Mouse (Mus musculus): ENCODE results near the gene Pramel1. TPM values are rescaled to one million over a fixed set of nuclear protein-coding genes. Genes with fewer than 3 reads are reported as not detected.
"Not testable (repeated sequence)": the region's sequence is repeated elsewhere in the genome, so short reads cannot be mapped to it uniquely, and the experiment has no call there.

Gene Pramel1
- total RNA-seq (2021), result under 1 TPM in 1 of 2 experiments, not detected in 1; 0.11 TPM
- long read RNA-seq, result 0 reads

DNA sequence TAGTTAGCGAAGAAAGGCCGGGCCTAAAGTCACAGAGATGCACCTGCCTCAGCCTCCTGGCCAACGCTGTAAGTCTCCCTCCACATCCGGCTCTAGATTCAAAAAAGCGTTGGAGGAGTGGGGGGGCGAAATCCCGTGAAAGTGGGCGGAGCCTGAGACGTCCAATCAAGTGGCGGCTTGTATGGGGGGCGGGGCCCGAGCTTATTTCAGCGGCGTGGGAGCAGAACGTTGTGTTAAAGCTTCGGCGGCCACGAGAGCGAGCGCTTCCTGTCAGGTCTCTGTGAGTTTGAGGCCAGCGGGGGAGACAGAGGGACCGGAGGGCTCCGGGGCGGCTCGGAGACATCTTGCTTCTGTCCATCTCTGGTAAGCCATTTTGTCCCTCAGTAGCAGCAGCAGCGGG lies at the start of gene Pramel1:
TSS of gene Pramel1 (plus strand) at position 248 of the 400 bp plus-strand sequence.
- no peak for DNase-seq (ENCODE audit: low spot score in 2 of 2)

DNA sequence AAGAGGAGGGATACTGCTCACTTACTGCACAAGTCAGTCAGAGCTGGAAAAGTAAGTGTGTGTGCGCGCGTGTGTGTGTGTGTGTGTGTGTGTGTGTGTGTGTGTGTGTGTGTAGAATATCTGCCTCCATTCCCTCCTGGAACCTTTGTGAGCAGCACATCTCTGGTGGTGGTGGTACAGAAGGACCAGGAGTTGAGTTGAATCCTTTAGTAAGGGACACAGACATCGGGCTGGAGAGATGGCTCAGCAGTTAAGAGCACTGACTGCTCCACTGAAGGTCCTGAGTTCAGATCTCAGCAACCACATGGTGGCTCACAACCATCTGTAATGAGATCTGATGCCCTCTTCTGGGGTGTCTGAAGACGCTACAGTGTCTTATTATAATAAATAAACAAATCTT lies 48.7 kb upstream of the Pramel1 start:
- not testable (repeated sequence) for DNase-seq (ENCODE audit: low spot score in 2 of 2)

DNA sequence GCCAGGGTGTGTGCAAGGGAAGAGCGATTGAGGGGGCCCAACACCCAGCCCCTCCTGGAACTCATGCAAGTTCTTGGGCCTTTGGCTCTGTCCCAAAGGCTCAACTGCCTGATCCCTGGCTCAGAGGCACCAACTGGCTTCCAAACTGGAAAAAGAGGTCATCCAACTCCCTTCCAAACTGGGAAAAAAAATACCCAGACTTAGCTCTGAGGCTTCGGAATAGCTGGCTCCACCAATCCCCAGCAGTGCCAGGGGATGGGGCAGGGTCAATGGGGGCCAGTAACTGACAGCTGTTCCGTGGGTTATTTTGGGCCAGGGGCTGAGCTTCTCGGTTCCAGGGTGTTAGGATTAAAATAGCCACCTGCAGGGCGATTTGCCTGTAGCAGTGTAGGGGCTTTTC lies 45.5 kb upstream of the Pramel1 start:
- DNase-seq (ENCODE audit: low spot score in 2 of 2), result peak; percentile 18 to 25

DNA sequence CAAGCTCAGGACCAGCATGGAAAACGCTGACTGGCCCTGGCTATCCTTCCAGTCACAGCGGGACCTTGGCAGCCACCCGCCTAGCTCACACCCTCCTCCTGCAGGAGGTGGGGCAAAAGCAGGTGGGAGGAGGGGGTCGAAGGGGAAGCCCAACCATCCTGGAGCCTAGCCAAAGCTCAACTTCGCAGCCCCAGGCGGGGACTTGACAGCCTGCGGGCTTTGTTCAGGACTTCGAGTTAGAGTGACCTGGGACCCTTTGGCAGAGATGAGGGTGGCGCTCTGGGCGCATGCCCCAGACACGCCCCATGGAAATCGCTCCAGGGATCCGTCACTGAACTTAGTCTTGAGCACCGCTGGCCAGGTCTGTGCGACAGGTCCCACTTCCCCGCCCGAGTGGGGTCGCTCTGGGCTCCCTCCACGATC lies 44.7 kb upstream of the Pramel1 start, which contains the start of gene Lrrc38:
TSS of gene Lrrc38 (plus strand) at position 274 of the 423 bp plus-strand sequence.
- peak; percentile 25 to 41 for DNase-seq (ENCODE audit: low spot score in 2 of 2)

DNA sequence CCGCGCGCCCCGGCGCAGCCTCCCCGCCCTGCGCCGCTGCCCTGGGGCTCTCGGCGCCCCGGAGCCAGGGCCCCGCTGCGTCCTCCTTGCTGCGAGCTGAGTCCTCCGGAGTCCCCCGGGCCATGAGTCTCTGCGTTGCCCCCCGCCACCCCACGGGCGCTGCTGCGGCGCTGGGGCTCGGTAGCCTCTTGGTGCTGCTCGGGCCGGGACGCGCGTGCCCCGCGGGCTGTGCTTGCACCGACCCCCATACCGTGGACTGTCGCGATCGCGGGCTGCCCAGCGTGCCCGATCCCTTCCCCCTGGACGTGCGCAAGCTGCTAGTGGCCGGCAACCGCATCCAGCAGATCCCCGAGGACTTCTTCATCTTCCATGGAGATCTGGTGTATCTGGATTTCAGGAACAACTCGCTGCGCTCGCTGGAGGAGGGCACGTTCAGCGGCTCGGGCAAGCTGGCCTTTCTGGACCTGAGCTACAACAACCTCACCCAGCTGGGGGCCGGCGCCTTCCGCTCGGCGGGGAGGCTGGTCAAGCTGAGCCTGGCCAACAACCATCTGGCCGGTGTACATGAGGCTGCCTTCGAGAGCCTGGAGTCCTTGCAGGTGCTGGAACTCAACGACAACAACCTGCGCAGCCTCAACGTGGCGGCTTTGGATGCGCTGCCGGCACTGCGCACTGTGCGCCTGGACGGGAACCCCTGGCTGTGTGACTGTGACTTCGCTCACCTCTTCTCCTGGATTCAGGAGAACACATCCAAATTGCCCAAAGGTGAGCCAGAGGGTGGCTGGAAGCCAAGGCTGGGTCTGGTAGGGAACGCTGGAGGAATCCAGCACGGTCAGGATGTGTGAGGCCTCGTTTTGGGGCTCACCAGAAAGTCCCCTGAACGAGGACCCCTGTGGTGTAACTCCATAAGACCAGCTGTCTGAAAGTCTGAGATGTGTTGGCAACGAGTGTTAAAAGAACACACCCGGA lies 43.9 kb upstream of the Pramel1 start:
- DNase-seq (ENCODE audit: low spot score in 2 of 2), result peak; percentile 19 to 30

DNA sequence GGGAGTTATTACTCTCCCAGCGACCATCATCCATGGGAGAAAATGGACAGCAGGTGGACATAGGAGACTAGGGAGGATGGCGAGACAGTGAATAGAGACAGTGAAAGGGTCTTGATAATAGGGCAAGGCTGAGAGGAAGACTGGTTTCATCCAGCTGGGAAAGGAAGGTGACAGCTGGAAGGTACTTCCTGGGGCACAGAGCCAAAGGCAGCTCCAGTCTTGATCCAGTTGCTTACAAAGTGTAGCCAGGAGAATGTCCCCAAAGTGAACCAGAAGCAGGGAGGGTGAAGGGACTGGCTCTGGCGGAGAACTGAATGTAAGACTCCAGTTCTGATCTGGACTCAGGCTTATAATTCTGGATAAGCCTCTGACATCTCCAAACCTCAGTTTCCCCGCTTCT lies 41.9 kb upstream of the Pramel1 start:
- no peak for DNase-seq (ENCODE audit: low spot score in 2 of 2)

DNA sequence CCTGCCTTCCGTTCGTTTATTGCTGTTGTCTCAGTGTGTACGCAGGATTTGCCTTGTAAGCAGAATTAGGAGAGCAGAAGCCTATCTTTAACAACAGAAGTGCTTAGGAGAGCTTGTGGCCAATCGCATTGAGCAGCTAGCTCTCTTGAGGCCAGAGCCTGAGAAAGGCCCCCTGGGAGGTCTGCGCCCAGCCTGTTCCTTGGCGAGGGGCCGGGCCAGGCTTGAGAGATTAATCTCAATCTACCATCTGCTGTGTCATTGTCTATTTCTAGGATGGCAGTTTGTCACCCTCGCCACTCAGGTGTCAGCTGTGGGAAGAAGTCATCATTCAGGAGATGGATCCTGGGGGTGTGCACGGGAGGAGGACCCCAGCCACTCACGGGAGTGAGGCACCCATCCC lies 32.7 kb upstream of the Pramel1 start:
- DNase-seq (ENCODE audit: low spot score in 2 of 2), result no peak

DNA sequence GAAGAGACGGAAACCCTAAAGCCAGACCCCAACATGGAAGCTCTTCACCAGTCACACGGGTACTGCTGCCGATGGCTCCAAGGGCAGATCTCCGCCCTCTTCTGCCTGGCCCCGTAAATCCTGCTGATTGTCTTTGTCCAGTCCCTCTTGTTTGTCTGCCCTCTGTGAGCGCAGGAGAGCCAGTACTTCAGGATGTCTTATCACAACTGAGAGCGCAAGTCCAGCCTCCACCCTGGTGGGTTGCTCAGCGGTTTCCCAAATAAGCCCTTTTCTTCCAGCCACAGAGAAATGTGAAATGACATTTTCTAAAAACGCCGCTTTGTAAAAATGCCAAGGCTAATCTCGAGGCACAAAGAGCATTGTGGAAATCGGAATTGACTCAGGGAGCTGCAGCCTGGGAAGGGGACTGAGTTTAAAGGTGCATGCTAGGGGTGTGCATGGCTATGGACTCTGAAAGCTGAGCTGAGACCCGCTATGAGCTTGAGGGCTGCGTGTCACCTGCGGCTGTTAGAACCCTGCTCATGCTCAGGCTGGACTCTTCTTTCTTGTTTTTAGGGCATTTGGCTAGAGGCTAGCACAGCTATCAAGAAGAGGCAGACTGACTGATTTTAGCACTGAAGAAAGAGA lies 27.7 kb upstream of the Pramel1 start:
- DNase-seq (ENCODE audit: low spot score in 2 of 2), result no peak

DNA sequence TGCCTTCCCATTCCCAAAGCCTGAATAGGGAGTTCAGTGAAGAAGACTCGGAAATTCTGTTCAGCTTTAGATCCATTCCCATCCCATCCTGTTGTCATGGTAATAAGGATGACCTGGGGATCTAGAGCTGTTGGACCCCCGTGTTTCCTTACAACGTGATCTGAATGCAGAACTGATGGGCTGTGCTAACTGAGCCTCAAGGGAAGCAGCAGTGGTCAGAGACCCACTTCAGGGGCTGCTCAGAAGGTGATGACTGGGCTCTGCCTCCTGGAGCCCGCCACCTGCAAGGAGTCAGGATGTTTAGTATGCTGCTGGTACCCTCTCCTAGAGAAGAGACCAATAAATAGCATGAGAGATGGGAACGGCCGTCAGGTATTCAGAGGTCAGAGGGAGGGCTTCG lies 14.7 kb upstream of the Pramel1 start:
- DNase-seq (ENCODE audit: low spot score in 2 of 2), result no peak

DNA sequence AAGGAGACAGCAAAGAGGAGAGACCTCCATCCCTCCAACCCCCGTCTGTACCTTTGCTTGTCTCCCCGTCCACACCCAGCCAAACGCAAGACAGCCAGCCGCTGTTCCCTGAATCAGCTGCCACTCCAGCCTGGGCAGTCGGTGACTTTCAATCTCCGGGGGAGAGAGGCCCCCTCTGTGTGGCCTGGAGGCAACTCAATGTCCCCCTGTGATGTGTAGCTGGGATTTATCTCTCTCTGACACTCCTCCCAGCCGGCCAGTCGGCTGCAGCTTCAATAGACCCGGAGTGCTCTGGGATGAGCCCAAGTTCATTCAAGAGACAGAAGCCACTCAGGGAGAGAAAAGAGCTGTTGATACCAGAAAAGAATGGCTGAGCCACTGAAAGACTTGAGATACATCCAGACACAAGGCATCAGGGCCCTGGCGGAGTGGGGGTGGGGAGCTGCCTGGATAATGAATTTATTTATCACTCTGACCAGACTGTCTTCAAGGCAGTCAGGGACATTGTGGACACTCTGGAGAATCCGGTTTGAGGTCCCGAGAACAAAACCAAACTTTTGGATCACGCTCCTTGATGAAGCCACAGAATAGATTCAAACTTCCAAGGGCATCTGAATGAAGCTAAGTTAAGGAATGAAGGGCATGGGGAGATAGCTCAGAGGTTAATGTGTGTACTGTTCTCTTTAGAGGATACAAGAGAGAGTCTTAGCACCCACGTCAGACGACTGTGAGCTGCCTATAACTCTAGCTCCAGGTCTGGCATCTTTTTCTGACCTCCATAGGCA lies 14.1 kb upstream of the Pramel1 start:
- peak; percentile 22 to 40 for DNase-seq (ENCODE audit: low spot score in 2 of 2)

DNA sequence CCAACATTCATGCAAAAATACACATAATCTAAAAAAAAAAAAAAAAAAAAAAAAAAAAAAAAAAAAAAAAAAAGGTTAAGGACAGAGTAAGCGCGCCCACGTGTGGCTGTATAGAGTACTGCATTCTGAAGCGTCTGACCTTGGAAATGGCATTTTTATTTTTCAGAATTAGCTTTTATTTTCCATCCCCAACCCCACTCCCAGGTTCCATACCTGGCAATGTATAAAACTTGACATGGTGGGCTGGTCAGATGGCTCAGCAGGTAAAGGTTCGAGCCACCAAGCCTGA lies 13.6 kb upstream of the Pramel1 start:
- DNase-seq (ENCODE audit: low spot score in 2 of 2), result peak; percentile 51 to 57

DNA sequence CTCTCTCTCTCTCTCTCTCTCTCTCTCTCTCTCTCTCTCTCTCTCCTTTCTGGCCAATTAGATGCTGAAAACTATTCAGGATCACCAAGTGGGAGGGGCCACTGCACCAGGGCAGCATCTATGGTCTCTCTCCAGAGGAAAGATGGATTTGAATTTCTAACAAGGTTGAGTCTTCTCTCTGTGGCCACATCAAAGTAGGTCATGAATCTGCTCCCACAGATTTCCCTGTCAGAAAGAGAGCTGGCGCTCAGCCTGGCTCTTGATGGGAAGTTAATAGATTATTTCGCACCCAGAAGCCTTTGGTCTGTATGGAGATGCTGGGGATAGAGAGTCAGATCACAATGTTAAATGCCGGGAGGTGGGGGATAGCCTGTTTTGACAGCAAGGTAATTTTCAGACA lies 12.1 kb upstream of the Pramel1 start:
- no peak for DNase-seq (ENCODE audit: low spot score in 2 of 2)

DNA sequence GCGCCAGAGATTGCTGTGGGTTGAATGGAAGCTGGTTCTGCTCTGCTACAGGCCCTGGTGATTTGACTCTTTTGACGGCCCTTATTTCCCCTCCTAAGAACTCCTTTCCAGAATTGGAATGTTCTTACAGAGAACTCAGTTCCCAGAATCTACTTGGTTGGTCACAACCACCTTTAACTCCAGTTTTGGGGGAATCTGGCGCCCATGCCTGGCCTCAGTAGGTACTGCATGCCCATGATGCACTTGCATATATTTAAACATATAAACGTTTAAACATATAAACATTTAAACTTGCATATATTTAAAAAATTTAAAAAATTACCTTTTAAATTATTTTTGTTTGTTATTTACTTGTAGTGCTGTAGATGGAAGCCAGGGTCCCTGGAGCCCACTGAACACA lies 10.6 kb upstream of the Pramel1 start:
- DNase-seq (ENCODE audit: low spot score in 2 of 2), result no peak

DNA sequence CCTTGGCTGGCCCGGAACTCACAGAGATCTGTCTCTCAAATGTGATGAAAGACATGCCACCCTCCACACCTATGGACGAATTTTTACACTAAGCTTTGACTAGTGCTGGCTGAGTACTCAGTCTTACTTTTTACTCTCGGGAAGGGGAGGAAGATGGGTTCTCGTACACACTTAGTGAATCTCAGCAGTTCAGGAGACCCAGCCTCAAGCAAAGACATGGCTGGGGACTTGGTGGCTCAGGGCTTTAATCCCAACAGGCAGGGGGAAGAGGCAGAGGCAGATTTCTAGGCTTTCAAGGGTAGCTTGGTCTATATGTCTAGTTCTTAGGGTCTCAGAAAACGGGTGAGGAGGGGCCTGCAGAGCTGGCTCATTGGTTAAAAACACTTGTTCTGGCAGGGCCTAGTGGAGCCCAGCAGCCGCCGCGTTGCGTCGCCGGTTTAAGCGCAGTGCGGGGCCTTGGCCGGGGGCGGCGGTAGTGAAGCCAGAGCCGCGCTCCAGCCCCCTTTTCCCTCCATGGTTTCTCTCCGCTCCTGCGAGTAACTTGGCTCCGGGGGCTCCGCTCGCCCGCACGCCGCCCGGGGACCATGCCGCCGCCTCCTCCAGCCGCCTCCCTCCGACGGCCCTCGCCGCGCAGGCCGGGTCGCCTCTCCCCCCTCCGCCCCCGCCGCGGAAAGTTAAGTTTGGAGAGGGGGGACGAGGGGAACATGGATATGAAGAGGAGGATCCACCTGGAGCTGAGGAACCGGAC lies 5.1 kb upstream of the Pramel1 start:
- DNase-seq (ENCODE audit: low spot score in 2 of 2), result peak; percentile 49 to 61

DNA sequence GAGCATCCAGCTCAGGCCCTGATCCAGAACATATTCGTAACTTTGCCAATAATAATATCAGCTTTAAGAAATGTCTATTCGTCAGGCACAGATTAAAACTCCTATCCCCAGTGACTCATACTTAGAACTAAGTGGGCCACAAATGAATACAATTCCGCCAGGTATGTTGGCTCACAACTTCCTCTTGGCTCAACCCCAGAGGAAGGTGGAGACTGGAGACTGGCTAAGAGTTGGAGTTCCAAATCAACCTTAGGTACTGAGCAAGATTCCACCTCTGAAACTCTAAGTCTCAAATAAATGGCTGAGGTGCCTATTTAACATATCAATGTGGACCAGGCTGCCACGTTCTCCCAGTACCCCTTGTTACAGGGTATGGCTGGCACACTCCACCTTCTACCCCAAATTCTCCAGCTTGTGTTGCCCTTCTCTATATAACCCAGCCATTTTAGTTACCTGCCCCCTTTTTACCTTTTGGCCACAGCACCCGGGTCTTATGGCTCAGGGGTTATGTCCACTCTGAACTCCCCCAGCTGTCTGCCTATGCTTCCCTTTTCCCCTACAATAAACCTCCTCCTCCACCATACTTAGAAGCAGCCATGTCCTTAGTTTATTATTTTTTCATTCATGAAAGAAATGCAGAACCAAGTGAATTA lies 17.5 kb downstream of the Pramel1 start:
- peak in 1 of 2 experiments; percentile 20 for DNase-seq (ENCODE audit: low spot score in 2 of 2)

DNA sequence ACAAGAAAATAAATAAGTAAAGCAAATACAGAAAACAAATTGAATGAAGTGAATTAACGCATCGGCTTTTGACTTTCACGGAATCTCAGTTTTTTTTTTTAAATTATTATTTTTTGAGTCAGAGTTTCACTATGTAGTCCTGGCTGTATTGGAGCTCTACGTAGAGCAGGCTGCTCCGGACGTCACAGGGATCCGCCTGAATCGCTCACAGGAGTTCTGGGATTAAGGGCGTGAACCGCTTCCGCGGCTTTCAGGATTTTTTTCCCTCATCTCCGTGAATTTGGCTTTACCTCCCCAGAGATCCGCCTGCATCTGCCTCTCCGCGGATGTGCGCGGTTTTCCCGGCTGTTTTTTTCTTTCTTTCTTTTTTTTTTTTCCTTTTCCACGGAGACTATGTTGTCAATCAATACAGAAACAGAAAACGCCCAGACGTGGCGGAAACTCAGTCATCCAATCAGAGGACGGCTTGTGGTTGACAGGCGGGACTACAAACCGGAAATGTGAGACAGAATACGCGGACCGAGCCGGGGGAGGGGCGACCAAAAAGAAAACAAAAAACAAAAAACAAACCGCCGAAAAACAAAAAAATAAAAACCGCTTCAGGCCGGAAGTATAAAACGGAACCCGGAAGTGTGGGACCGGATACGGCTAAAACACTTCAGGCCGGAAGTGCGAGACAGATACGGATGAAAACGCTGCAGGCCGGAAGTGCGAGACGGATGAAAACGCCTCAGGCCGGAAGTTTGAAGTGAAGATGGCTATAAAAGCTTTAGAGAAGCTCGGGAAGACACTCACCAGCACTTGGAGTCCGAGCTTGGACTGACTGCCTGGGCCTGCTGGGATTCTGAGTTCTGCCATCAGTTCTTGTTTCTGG lies 18.2 kb downstream of the Pramel1 start, which contains the start of gene Pramef8:
TSS of gene Pramef8 (plus strand) at position 208 of the 874 bp plus-strand sequence.
- DNase-seq (ENCODE audit: low spot score in 2 of 2), result peak; percentile 90 to 93

DNA sequence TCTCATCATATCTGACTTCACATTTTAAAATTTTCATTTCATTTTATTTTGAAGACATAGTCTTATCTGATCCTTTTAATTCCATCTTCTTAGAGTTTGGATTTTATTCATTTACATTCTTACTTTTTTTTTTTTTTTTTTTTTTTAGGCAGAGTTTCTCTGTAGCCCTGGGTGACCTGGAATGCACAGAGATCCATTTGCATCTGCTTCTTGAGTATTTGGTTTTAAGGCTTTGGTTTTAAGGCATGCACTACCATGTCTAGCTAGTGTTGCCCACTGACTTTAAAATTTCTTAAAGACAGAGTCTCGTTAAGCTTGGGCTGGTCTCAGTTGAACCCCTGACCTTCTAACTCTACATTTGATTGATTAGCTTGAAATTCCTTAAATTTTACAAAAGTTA lies 19.4 kb downstream of the Pramel1 start:
- DNase-seq (ENCODE audit: low spot score in 2 of 2), result no peak

DNA sequence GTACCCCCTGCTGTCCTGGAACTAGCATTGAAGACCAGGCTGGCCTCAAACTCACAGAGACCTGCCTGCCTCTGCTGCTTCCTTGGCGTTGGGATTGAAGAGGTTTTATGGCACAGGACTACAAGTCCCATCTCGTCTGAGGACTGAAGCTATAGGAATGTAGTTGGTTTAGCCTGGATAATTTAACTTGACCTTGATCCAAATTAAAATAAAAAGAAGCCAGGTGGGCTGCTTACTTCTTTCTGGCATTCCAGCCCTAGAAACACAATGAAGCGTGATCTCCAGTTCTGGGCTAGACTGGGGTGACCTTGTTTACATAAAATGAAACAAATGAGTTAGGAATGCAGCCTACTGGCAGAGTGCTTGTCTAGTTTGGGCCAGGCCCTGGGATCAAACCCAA lies 19.9 kb downstream of the Pramel1 start:
- no peak for DNase-seq (ENCODE audit: low spot score in 2 of 2)

DNA sequence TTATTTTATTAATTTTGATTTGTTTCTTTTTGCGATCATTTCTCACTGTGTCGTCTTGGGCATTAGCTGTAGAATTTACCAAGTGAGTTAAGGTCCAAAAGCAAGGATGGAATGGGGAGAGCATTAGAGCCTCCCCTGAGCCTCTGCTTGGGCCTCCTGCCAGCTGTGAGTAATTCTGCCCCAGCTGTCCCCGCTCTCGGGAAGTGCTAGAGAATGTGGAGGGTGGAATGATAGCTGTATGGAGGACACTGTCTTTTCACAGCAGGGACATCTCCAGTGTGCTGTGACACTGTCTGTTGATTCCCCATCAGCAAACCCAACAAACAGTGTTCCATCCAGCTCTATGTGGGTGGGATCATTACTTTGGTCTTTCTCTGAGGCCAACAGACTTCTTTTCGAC lies 32.5 kb downstream of the Pramel1 start:
- DNase-seq (ENCODE audit: low spot score in 2 of 2), result not testable (repeated sequence)
